ENCODE assay signal across 19 mouse cellular contexts in the genomic region with DNA sequence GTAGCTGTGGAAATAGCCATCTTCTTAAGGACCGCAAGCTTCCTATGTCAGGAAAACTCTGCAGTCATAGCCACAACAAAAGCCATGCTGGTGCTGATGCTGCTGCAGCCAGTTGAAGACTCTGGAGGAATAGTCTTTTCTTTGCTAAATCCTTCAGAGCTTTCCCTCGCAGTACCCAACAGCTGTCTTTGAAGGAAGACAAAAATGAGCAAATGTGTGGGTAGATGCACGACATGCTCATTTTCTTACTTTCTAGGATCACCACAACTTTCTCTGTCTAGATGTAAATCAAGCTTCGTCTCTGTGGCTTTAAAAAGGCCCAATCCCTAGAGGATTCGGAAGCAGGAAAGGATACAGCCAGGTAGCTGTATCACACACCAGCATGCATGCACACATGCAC.
A peak's percentile ranks its signal among the peaks of the same experiment; 100 is the strongest.
DNase-seq lines count a peak whose midpoint lies in the region.
"Had no signal": no experiment of that assay in that cellular context is flagged by ENCODE, and none has a peak within 500 bp of the region (broad histone marks: within the 10 kb centered on the region; RNA-seq: fewer than 3 reads in every experiment).

No protein-coding gene starts in this region.

- intact Hi-C loops in left cerebral cortex, postnatal 14 days (cut with DNase I), result no loop called here

- peak; percentile 26 to 51 for DNase-seq in frontal cortex, adult 2 months (ENCODE audit: extremely low spot score in 1 of 2, low spot score in 1 of 2)
- DNase-seq in frontal cortex, postnatal 14 days (ENCODE audit: low spot score in 2 of 2), result no peak
- peak; percentile 23 to 39 for DNase-seq in left cerebral cortex, postnatal 14 days (ENCODE audit: low spot score in 2 of 2)
- no peak for DNase-seq in left cerebral cortex, adult 18-20 months (ENCODE audit: low spot score in 2 of 2)
- peak; percentile 12 to 41 for DNase-seq in right cerebral cortex, adult 2 months (ENCODE audit: low spot score in 2 of 2)
- no peak for DNase-seq in right cerebral cortex, postnatal 25 days
- no peak for DNase-seq in thymus, postnatal 10 days (ENCODE audit: low spot score in 2 of 2)
- DNase-seq: adrenal gland, postnatal 10 days; adrenal gland, postnatal 36 days; B cell, adult 2 months; cerebellum, adult 11 months; cerebellum, adult 2 months; cerebellum, adult 9-11 months; cerebellum, postnatal 25 days; forebrain, postnatal 0 days; gastrocnemius, postnatal 25 days; heart, adult 2 months; heart, postnatal 14 days; heart, postnatal 4 days had no signal

Comparison
In these comparisons a context has a peak if more than half of its experiments do, and no peak if none do; other contexts are left out.
1. DNase-seq: peak in frontal cortex, adult 2 months (2 of 2), left cerebral cortex, postnatal 14 days (2 of 2) and right cerebral cortex, adult 2 months (2 of 2); none in frontal cortex, postnatal 14 days (0 of 2), left cerebral cortex, adult 18-20 months (0 of 2), right cerebral cortex, postnatal 25 days (single experiment) and thymus, postnatal 10 days (0 of 2).